Mouse (Mus musculus) retina, adult 2 months (tissue): ENCODE measurements around the gene Lonrf2.

ENCODE experiments used
- DNase-seq: peaks from one replicate; pipeline ENCODE4 v3.0.0-alpha.2; 2012; ENCODE audit warnings: low read depth, low spot score

Gene Lonrf2

DNA sequence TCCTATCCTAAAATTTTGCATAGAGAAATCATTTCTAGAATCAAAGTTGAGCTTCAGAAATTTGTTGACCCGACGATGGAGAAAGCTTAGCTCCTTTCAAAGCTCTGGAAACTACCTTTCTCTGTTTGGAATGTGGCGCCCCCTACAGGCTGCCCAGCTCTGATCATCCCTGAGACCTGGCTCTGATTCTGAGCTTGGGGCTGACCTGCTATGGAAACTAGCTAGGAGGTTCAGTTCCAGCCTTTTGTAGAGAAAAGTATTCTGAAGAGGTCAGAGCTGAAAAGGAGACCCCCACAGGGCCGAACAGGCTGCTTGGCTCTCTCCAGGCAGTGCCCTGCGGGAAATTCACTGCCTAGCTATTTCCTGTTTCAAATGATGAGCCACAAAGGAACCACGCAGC, 66.6 kb downstream of the Lonrf2 start:
- DNase-seq, result no peak

DNA sequence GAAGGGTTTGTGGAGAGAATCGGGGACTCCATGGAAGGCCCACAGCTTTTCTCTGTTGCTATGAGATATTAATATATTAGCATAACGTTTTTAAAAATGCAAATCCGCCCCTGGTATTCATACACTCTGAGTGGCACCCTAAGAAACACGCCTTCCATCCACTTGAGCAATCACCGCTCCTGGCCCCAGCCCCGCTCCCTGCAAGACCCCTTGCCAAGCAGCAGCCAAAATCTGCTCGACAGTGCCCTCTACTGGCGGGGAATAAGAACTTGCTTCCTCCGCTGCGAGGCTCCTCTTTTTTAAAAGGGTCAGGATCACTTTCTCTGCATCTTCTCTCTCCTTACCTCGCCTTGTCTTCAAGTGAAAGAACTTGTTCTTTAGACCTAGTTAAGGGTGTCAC, 68.7 kb downstream of the Lonrf2 start:
- DNase-seq, result no peak

DNA sequence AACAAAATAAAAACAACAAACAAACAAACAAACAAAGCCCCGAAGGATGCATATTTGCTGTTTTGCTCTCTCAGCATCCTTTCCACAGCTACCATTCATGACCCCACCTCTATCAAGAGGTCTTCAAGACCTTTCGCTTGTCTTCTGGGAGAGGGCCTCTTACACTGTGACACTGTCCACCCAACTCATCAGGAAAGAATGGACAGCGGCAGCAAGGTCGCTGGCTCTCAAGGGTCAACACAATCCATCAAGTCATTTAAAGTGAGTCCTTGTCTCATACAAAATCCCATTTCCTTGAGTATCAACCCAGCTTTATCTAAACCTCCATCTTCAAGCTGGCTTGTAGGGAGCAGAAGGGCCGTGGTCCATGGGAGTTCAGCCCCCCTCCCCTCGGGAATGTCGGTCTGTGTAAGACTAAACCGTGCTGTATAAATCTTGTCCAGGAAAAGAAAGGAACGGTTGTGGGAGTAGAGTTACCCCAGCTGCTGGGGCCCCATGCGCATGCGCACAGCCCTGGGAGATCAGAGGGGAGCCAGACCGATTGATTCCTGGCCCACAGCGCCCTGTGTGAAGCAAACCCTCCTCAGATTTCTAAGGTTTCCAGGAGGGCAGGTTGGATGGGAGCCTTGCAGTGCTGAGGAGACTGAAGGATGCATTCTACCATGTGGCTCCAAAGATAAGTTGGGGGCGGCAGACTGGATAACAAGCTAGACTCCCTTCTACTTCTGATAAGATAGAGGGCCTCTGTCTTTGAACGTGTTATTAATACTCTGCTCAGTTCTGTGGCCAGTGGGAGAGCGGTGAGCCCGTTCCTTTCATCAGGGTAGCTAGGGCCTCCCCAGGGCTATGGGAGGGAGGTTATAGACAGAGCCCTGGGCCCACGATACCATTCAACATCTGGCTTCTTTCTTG, 69.6 kb downstream of the Lonrf2 start:
- DNase-seq, result no peak

DNA sequence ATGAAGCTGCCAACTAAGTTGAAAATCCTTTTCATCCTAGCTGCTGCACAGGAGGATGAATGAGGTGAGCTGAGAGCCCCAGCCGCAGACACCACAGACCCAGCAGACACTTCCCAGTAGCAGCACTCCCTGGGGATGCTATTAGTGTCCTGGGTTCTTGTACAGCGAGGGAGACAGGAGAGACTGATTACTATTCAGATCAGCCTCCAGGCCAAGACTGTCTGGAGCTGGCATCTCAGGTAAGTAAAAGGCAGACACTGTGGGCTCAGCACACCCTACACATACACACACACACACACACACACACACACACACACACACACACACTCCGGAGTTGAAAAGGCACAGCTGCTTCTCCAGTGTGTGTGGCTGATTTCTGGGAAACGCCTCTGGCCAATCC, 70.3 kb downstream of the Lonrf2 start:
- DNase-seq, result no peak

DNA sequence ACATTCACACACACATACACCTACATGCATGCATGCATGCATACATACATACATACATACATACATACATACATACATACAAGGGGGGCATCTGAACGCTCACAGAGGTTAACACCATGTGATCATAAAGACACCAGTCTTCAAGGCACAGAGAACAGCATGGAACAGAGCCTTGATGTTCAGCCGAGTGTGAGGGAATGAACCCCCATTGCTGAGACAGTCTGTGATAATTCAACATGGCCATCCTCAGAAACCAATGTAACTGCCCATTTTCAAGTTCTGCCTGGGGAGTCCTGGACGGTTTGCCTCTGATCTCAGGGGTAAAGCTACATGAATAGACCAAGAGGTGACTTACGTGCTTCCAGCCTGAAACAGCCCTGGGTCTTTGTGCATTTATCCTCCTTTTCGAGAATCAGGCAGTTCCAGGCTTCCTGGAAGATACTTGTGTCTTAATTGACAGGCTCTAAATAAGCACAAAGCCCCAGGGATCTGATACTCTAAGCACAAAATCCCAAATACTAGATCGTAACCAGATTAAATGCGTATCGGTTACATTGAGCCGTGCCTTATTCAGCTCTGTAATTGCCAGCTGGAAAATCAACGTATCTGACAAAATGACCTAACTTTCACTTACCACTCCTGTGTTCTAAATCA, 72.4 kb downstream of the Lonrf2 start:
- no peak for DNase-seq

DNA sequence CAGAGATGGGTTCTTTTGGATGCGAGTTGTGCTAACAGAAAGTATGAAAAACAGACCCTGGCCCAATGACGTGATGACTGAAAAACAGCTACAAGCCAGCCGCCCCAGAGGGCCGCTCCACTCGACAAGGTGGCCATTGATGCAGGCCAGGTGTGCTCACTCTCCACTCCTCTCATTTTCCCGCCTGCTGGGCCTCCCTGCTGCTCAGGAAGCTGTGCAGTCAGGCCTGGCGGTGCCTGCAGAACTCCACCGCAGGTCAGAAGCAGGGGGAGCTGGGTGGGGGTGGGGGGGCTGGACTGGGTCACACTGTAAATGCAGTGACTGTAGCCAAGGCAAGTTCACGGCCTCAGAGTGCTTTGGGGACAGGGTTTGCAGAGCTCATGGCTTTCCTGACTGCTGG, 76.1 kb downstream of the Lonrf2 start:
- DNase-seq, result no peak

DNA sequence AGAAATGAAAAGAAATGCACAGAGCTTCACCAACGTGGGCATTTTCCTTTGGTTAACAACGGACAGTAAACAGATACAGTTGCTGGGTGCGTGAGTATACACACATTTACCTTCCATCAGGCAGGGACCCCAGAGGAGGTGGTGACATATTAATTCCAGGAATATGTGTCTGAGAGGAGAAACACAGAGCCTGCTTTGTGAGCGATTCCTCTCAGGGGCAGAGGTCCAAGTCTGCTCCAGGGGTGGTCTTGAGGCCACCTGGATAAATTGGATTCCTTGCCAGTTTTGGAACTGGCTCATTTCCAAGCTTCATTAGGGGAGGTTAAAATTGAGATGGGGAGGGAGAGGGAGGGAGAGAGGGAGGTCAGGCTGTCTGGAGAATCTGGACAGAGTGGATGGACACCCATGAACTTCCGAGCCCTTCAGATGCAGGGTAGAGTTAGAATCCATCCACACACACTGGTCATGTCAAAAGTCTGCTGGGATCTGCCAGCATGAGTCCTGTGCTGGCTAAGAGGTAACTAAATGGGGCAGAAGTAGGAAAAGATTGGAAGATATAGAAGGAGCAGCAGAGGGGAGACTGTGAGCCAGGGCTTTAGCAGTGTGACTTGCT, 78.6 kb downstream of the Lonrf2 start:
- DNase-seq, result no peak

DNA sequence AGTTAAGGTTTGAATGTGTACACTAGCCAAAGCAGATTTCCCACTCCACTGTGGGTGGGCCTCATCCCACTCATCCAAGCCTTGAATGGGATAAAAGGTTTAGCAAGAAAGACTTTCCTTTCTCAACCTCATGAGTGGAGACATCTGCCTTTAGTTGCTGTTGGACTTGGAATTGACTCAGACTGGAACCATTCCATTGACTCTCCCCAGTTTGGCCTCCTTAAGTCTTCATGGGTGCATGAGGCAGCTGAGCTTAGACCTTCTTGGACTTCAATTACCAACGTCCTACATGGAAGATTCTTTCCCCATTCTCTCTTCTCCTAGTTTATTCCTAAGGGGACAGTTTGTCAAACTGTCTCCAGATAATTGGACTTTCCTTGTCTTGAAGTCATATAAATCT, 92.6 kb downstream of the Lonrf2 start:
- DNase-seq, result no peak
